Mouse (Mus musculus) forebrain, embryonic 13.5 days (tissue): ENCODE data around the gene Trim8. TPM values are rescaled to one million over a fixed set of nuclear protein-coding genes. Genes with fewer than 3 reads are reported as not detected.
A peak's percentile ranks its signal among the peaks of the same experiment; 100 is the strongest.

ENCODE experiments used
- ATAC-seq: fragments of 200-750 bp; cut with Nextera tagmentation; 2 replicates; pipeline ENCODE4 v1.8.0; 2017
- H3K27ac ChIP-seq: fragments of 300-500 bp; sonication (generic); 2 replicates; pipeline ENCODE4 v1.5.1; 2015; ENCODE audit warnings: inconsistent platforms, mild to moderate bottlenecking, moderate library complexity
- H3K27me3 ChIP-seq: fragments of 300-500 bp; sonication (generic); 2 replicates; pipeline ENCODE4 v1.6.1; 2015; ENCODE audit warnings: mild to moderate bottlenecking, inconsistent platforms
- H3K36me3 ChIP-seq: fragments of 300-500 bp; sonication (generic); 2 replicates; pipeline ENCODE4 v1.6.1; 2015; ENCODE audit warnings: mild to moderate bottlenecking, inconsistent platforms; ENCODE audit not compliant: poor library complexity, severe bottlenecking
- H3K4me1 ChIP-seq: fragments of 300-500 bp; sonication (generic); 2 replicates; pipeline ENCODE4 v1.6.1; 2015; ENCODE audit warnings: inconsistent platforms
- H3K4me2 ChIP-seq: fragments of 300-500 bp; sonication (generic); 2 replicates; pipeline ENCODE4 v1.6.1; 2015; ENCODE audit warnings: inconsistent platforms, mild to moderate bottlenecking, moderate library complexity
- H3K4me3 ChIP-seq: fragments of 300-500 bp; sonication (generic); 2 replicates; pipeline ENCODE4 v1.5.1; 2015; ENCODE audit warnings: mild to moderate bottlenecking, inconsistent platforms
- H3K9ac ChIP-seq: fragments of 300-500 bp; sonication (generic); 2 replicates; pipeline ENCODE4 v1.6.1; 2015; ENCODE audit warnings: mild to moderate bottlenecking, inconsistent platforms
- H3K9me3 ChIP-seq: fragments of 300-500 bp; sonication (generic); replicated peaks from 2 replicates; pipeline ENCODE4 v1.6.1; 2016; ENCODE audit warnings: inconsistent platforms
- WGBS: fragments of 180-500 bp; shearing (Covaris S2); methylation state at CpG from one replicate; pipeline ENCODE4 v1.1.7; 2015; 5-methylcytosine and 5-hydroxymethylcytosine counted together
- polyA plus RNA-seq: library from polyadenylated mRNA; unstranded; fragments of >200 nt; fragmentation: Nextera tagmentation; extraction: Ambion mirVana; gene quantifications from 2 replicates; pipeline ENCODE4 v1.2.1, GENCODE M21; 2015

Gene Trim8
- polyA plus RNA-seq, 1 experiment from 2014 or later = 22.6 TPM

- 10% methylated on average over 8 of the region's 8 CpGs for whole genome bisulfite sequencing
- peak overlapping the region; percentile 69 for H3K4me2 ChIP-seq
- peak overlapping the region; percentile 91 for H3K27ac ChIP-seq
- H3K36me3 ChIP-seq = peaks cover 8% of the 10 kb centered on the region; the same call in 1 of the 2 replicates
- no peak for ATAC-seq
- no peak overlapping the region for H3K4me3 ChIP-seq
- peaks cover 84% of the 10 kb centered on the region for H3K4me1 ChIP-seq
- H3K9me3 ChIP-seq = no peaks in the 10 kb centered on the region
- H3K27me3 ChIP-seq = no peaks in the 10 kb centered on the region
- peak overlapping the region; percentile 61 for H3K9ac ChIP-seq
These were observed 29.0 kb downstream of the Trim8 start for GRCm38 (mm10) chr19:46530449-46530990.

DNA sequence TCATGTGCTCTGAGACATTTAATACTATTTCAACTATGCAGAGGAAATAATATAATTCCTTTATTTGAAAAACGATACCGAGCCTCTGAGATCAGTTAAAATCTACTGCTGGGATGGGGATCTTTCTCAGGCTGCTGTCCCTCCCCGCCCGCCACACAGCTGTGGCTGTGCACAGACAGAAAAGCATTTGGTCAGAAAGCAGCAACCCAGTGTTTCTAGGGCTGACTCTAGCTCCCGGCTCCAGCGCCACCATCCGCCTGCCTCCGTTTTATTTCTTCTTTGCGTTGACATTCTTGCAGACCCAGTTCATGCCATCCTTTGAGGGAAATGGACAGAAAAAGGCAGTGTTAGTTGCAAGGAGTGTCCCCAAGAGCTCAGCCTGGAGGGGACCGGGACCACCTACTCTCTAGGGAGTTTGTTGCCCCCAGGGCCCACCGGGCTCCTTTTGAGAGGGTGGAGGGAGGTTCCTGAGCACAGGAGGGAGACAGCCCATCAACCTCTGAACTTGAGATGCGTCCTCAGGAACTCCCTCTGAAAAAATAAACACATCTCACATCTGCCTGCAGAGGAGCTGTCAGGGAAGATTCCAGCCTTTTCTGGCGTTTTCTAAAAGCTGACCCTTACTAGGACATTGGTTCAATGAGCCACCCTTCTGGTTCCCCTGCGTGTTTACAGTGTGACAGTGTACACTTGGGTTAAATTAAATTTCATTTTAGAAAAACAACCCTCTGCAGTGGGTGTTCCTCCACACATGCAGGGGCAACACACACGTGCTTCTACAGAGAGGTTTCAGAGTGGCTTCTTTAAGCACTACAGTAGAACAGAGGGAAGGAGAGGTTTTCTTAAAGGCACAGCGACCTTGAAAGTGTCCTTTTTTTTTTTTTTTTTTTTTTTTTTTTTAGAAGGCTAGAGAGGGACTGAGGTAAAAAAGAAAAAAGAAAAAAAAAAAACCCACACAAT is 29.8 kb downstream of the Trim8 start:
- Histone ChIP-seq H3K4me3 (no peak overlapping the region), H3K9ac (peak overlapping the region; percentile 61), H3K9me3 (no peaks in the 10 kb centered on the region), H3K27ac (peak overlapping the region; percentile 91), H3K4me1 (peaks cover 75% of the 10 kb centered on the region), H3K27me3 (no peaks in the 10 kb centered on the region), H3K4me2 (peak overlapping the region; percentile 69; the same call in 1 of the 2 replicates), H3K36me3 (peaks cover 14% of the 10 kb centered on the region)
- ATAC-seq = no peak
- 10% methylated on average over 16 of the region's 16 CpGs for WGBS

DNA sequence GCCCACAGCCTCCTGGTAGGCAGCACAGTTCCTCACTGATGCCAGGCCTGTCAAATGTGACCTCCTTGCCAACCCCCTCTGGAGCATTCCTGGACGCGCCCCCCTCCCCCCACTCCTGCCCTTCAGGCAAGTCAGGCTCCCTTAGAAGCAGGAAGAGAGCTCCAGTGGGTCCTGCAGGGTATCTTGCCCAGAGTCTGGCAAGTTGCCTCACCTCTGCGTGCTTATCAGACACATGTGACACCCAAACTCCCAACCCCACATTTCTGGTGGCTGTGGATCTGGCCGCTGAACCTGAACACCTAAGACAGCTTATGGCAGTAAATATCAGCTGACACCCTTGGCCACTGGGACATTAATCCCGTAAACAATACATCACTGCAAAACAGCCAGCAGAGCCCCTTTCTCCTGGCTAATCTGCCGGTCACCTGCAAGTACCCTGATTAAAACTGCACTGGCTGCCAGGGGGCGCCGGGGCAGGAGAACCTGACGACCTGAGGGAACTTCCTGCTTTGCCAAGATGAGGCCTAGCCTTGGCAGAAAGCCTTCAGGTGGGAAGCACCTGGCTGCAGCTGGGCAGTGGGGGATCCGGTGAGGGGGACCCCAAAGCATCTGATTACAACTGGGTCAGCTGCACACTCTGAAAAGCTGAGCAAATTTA is 30.7 kb downstream of the Trim8 start:
- Histone ChIP-seq H3K27me3 (no peaks in the 10 kb centered on the region), H3K4me2 (peak overlapping the region; percentile 28; the same call in 1 of the 2 replicates), H3K27ac (peak overlapping the region; percentile 62), H3K36me3 (peaks cover 18% of the 10 kb centered on the region), H3K9me3 (no peaks in the 10 kb centered on the region), H3K9ac (0 out of 2 replicates have a peak overlapping the region, but pooled peaks have one; percentile 21), H3K4me3 (no peak overlapping the region), H3K4me1 (peaks cover 67% of the 10 kb centered on the region)
- WGBS = 5% methylated on average over 10 of the region's 10 CpGs
- ATAC-seq = no peak

- no peak for ATAC-seq
- Histone ChIP-seq H3K9ac (peak overlapping the region; percentile 8; the same call in 1 of the 2 replicates), H3K4me1 (peaks cover 58% of the 10 kb centered on the region), H3K4me2 (no peak overlapping the region), H3K36me3 (peaks cover 18% of the 10 kb centered on the region), H3K9me3 (no peaks in the 10 kb centered on the region), H3K4me3 (no peak overlapping the region), H3K27ac (peak overlapping the region; percentile 31; the same call in 1 of the 2 replicates), H3K27me3 (no peaks in the 10 kb centered on the region)
- WGBS = 44% methylated on average over 4 of the region's 4 CpGs
These were observed 31.6 kb downstream of the Trim8 start for GRCm38 (mm10) chr19:46533066-46533465.

DNA sequence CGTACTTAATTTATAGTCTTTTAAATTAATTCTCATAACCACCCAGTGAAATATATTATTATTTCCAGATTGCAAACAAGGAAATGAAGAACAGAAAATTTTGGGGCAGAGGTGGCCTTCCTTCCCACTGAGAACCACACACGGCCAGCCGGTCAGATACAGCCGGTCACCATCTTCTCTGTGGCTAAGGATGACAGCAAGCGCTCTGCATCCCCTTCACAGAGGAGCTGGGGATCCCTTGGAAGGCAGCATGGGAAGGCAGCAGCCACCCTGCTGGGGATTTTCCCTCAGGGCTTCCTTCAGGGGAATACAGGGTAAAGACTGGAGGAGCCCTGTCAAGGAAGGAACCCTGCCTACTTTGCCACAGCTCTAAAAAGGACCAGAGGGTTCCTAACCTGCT is 32.0 kb downstream of the Trim8 start:
- Histone ChIP-seq H3K9ac (peak overlapping the region; percentile 8), H3K27ac (no peak overlapping the region), H3K27me3 (no peaks in the 10 kb centered on the region), H3K4me3 (no peak overlapping the region), H3K4me1 (peaks cover 53% of the 10 kb centered on the region), H3K4me2 (no peak overlapping the region), H3K36me3 (peaks cover 18% of the 10 kb centered on the region), H3K9me3 (no peaks in the 10 kb centered on the region)
- WGBS = 70% methylated on average over 5 of the region's 5 CpGs
- no peak for ATAC-seq

DNA sequence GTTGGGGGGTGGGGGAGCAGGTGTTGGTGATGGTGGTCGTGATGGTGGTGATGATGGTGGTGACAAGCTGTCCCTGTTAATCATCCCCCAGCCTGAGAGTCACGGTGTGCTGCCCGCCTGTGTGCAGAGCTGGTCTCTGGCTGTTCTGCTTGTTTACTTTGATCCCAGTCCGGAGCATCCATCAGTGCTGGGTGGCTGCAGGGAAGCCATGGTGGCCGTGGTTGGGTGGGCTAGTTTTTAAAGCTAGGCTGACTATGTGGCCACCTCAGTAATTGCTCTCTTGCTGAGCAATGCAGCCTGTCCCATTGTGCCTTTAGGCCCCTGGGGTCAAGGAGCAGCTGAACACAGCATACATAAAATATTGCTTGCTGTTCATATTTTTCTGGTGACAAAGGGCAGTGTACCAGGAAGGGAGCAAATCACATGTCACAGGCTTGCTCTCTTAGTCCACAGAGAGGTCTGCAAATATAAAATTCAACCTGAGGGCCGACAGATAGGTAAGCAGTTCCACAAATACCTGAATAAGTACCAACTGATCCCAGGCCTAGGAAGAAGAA is 33.1 kb downstream of the Trim8 start:
- no peaks in the 10 kb centered on the region for H3K27me3 ChIP-seq
- no peak overlapping the region for H3K9ac ChIP-seq
- no peak overlapping the region for H3K27ac ChIP-seq
- peaks cover 43% of the 10 kb centered on the region for H3K4me1 ChIP-seq
- H3K9me3 ChIP-seq = no peaks in the 10 kb centered on the region
- no peak for ATAC-seq
- 71% methylated on average over 6 of the region's 6 CpGs for WGBS
- H3K4me2 ChIP-seq = no peak overlapping the region
- peaks cover 23% of the 10 kb centered on the region for H3K36me3 ChIP-seq
- H3K4me3 ChIP-seq = no peak overlapping the region

- H3K27ac ChIP-seq = no peak overlapping the region
- no peak overlapping the region for H3K4me2 ChIP-seq
- WGBS = 92% methylated on average over 9 of the region's 9 CpGs
- H3K4me3 ChIP-seq = no peak overlapping the region
- peaks cover 48% of the 10 kb centered on the region for H3K36me3 ChIP-seq
- no peak for ATAC-seq
- H3K9ac ChIP-seq = no peak overlapping the region
- H3K9me3 ChIP-seq = no peaks in the 10 kb centered on the region
- no peaks in the 10 kb centered on the region for H3K27me3 ChIP-seq
- peaks cover 15% of the 10 kb centered on the region for H3K4me1 ChIP-seq
These were observed 35.9 kb downstream of the Trim8 start for GRCm38 (mm10) chr19:46537357-46537756.

DNA sequence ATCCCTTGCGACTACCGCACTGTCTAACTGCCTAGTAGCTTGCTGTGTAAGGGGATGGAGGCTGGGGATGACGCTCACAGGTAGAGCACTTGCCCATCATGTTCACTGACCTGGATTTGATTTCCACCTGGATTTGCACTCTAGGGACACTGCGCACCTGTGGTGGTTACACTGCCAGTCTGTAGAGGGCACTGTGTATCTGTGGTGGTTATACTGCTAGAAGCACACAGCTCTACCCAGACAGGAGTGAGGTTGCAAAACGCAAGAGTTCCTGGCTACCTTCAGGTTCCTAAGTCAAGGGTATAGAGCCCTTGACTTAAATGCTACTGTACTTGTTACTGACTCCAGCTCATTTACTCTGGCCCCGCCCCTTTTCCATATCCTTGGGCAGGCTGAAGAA is 36.7 kb downstream of the Trim8 start:
- Histone ChIP-seq H3K9me3 (no peaks in the 10 kb centered on the region), H3K4me3 (no peak overlapping the region), H3K27ac (no peak overlapping the region), H3K4me2 (no peak overlapping the region), H3K4me1 (peaks cover 7% of the 10 kb centered on the region; the same call in 1 of the 2 replicates), H3K36me3 (peaks cover 57% of the 10 kb centered on the region), H3K27me3 (no peaks in the 10 kb centered on the region), H3K9ac (no peak overlapping the region)
- ATAC-seq = no peak
- WGBS = 87% methylated on average over 6 of the region's 6 CpGs

GRCm38 (mm10) chr19:46542750-46543149 is 41.2 kb downstream of the Trim8 start:
- Histone ChIP-seq H3K27ac (no peak overlapping the region), H3K36me3 (peaks cover 54% of the 10 kb centered on the region), H3K4me2 (no peak overlapping the region), H3K9me3 (no peaks in the 10 kb centered on the region), H3K9ac (no peak overlapping the region), H3K4me3 (no peak overlapping the region), H3K27me3 (no peaks in the 10 kb centered on the region), H3K4me1 (peaks cover 8% of the 10 kb centered on the region)
- WGBS = 88% methylated on average over 8 of the region's 8 CpGs
- no peak for ATAC-seq

GRCm38 (mm10) chr19:46547565-46547964 is 46.1 kb downstream of the Trim8 start:
- H3K4me1 ChIP-seq = peaks cover 14% of the 10 kb centered on the region
- H3K27ac ChIP-seq = peak overlapping the region; percentile 80
- WGBS = 76% methylated on average over 6 of the region's 6 CpGs
- H3K9me3 ChIP-seq = no peaks in the 10 kb centered on the region
- H3K9ac ChIP-seq = no peak overlapping the region
- no peak overlapping the region for H3K4me2 ChIP-seq
- H3K27me3 ChIP-seq = no peaks in the 10 kb centered on the region
- no peak overlapping the region for H3K4me3 ChIP-seq
- ATAC-seq = peak; percentile 43; the same call in 1 of the 2 replicates
- peaks cover 57% of the 10 kb centered on the region for H3K36me3 ChIP-seq

DNA sequence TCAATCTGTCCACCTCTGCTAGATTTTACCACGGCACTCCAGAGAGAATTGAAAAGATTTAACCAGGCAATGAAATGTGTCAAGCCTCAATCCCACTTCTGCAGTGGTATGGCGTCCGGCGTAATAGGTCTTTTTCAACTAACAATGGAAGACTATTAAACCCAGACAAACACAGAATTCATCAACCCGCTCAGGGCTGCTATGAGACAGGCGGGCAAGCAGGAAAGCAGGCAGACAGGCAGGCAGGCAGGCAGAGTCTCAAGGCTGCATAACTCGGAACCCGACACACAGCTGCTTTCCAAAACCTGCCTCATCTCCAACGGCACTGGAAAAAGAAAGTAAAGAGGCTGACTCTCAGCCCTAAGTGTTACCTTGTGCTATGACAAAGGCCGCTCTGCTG is 46.6 kb downstream of the Trim8 start:
- peak; percentile 51 for ATAC-seq
- H3K4me1 ChIP-seq = peaks cover 14% of the 10 kb centered on the region
- H3K4me3 ChIP-seq = no peak overlapping the region
- WGBS = 37% methylated on average over 10 of the region's 10 CpGs
- no peaks in the 10 kb centered on the region for H3K27me3 ChIP-seq
- H3K9ac ChIP-seq = no peak overlapping the region
- peak overlapping the region; percentile 80 for H3K27ac ChIP-seq
- no peaks in the 10 kb centered on the region for H3K9me3 ChIP-seq
- peaks cover 51% of the 10 kb centered on the region for H3K36me3 ChIP-seq
- 0 out of 2 replicates have a peak overlapping the region, but pooled peaks have one; percentile 16 for H3K4me2 ChIP-seq
